Mouse (Mus musculus) kidney, postnatal 0 days (tissue): Measurements from ENCODE around the gene Arhgap6. TPM values are rescaled to one million over a fixed set of nuclear protein-coding genes. Genes with fewer than 3 reads are reported as not detected.

ENCODE experiments used
- ATAC-seq: fragments of 200-750 bp; cut with Nextera tagmentation; replicated peaks from 2 replicates; pipeline ENCODE4 v1.8.0; 2017; ENCODE audit warnings: low read depth, moderate number of reproducible peaks, moderate TSS enrichment, moderate library complexity; ENCODE audit not compliant: low FRiP score
- DNase-seq: peaks from one replicate; pipeline ENCODE4 v3.0.0-alpha.2; 2016; ENCODE audit warnings: low spot score
- H3K27ac ChIP-seq: fragments of 300-500 bp; sonication (generic); 2 replicates; pipeline ENCODE4 v1.5.1; 2014; ENCODE audit warnings: mild to moderate bottlenecking
- H3K27me3 ChIP-seq: fragments of 300-500 bp; sonication (generic); 2 replicates; pipeline ENCODE4 v1.6.1; 2014; ENCODE audit warnings: low read length, mixed read lengths; ENCODE audit not compliant: insufficient read depth
- H3K36me3 ChIP-seq: fragments of 300-500 bp; sonication (generic); 2 replicates; pipeline ENCODE4 v1.6.1; 2014; ENCODE audit warnings: low read length, mixed read lengths; ENCODE audit not compliant: insufficient read depth
- H3K4me1 ChIP-seq: fragments of 300-500 bp; sonication (generic); replicated peaks from 2 replicates; pipeline ENCODE4 v1.6.1; 2014; ENCODE audit warnings: antibody characterized with exemption, low read length, mixed read lengths; ENCODE audit not compliant: insufficient read depth
- H3K4me2 ChIP-seq: fragments of 300-500 bp; sonication (generic); 2 replicates; pipeline ENCODE4 v1.6.1; 2014; ENCODE audit warnings: mild to moderate bottlenecking, low read length, moderate library complexity, mixed read lengths
- H3K4me3 ChIP-seq: fragments of 300-500 bp; sonication (generic); replicated peaks from 2 replicates; pipeline ENCODE4 v1.5.1; 2014; ENCODE audit warnings: low read depth, low read length
- H3K9ac ChIP-seq: fragments of 300-500 bp; sonication (generic); 2 replicates; pipeline ENCODE4 v1.6.1; 2014; ENCODE audit warnings: low read depth, low read length
- H3K9me3 ChIP-seq: fragments of 300-500 bp; sonication (generic); replicated peaks from 2 replicates; pipeline ENCODE4 v1.6.1; 2016; ENCODE audit warnings: low read length, inconsistent platforms, mixed read lengths
- CTCF ChIP-seq: IDR thresholded peaks from 2 replicates; pipeline ENCODE4 v1.5.1; 2016; ENCODE audit warnings: antibody characterized with exemption, low read depth, mild to moderate bottlenecking, moderate library complexity
- WGBS: fragments of 180-500 bp; shearing (Covaris S2); extraction: QIAGEN DNeasy Blood & Tissue Kit; methylation state at CpG from one replicate; pipeline ENCODE4 v1.1.7; 2014; 5-methylcytosine and 5-hydroxymethylcytosine counted together
- polyA plus RNA-seq: library from polyadenylated mRNA; unstranded; fragments of >200 nt; fragmentation: Nextera tagmentation; extraction: Ambion mirVana; gene quantifications from 2 replicates; pipeline ENCODE4 v1.2.1, GENCODE M21; 2015

Gene Arhgap6
- polyA plus RNA-seq, 1 experiment from 2014 or later, result 4.1 TPM

- H3K9me3 ChIP-seq, result no peaks in the 10 kb centered on the region
- H3K9ac ChIP-seq, result no peak overlapping the region
- ATAC-seq (no peak), DNase-seq (no peak)
- TF ChIP-seq CTCF, result no peak
- no peaks in the 10 kb centered on the region for H3K36me3 ChIP-seq
- WGBS, result 59% methylated on average over 3 of the region's 3 CpGs
- H3K27me3 ChIP-seq, result no peaks in the 10 kb centered on the region
- H3K27ac ChIP-seq, result no peak overlapping the region
- H3K4me2 ChIP-seq, result no peak overlapping the region
- H3K4me1 ChIP-seq, result no peaks in the 10 kb centered on the region
- H3K4me3 ChIP-seq, result no peak overlapping the region
These were observed 24.0 kb downstream of the Arhgap6 start for GRCm38 (mm10) chrX:168818858-168819257.

DNA sequence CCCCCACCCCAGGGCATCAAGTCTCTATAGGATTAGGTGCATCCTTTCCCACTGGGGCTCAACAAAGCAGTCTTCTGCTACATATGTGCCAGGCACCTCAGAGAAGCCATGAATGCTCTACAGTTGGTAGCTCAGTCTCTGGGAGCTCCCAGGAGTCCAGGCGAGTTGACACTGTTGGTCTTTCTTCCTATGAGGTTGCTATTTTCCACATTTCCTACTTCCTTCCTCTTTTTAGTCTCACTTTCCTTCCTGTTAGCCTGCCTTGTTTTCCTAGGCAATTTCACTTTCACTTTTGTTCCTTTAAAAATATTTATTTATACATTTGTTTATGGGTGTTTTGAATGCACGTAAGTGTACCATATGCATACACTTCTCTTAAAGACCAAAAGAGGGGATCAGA lies 29.3 kb downstream of the Arhgap6 start:
- WGBS, result 74% methylated on average over 2 of the region's 2 CpGs

DNA sequence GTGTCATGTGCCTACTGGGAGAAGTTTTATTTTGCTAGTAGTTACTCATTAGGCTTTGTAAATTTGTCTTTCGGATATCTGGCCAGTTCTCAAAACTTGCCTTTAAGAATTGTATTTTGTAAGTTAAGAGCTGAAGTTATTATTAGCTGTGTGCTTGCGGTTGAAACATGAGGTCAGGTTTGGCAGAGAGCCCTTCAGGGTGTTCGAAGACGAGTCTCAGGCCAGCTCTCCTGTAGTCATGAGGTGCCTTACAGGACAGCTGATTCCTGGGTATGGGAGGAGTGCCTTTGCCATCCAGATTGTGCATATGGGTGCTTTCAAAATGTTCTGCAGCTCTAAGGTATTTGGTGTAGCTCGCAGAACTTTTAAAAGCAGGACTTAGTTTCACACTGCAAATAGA lies 37.4 kb downstream of the Arhgap6 start:
- DNase-seq (no peak), ATAC-seq (no peak)
- Histone ChIP-seq H3K27ac (no peak overlapping the region), H3K4me2 (no peak overlapping the region), H3K4me3 (no peak overlapping the region), H3K36me3 (no peaks in the 10 kb centered on the region), H3K9me3 (no peaks in the 10 kb centered on the region), H3K9ac (no peak overlapping the region), H3K27me3 (no peaks in the 10 kb centered on the region), H3K4me1 (no peaks in the 10 kb centered on the region)
- TF ChIP-seq CTCF, result no peak
- 72% methylated on average over 5 of the region's 5 CpGs for WGBS

More for the DNA sequence above, 29.3 kb downstream of the Arhgap6 start:
- ATAC-seq, result no peak
- Histone ChIP-seq H3K4me2 (no peak overlapping the region), H3K4me3 (no peak overlapping the region), H3K36me3 (no peaks in the 10 kb centered on the region), H3K27ac (no peak overlapping the region), H3K27me3 (no peaks in the 10 kb centered on the region), H3K9me3 (no peaks in the 10 kb centered on the region), H3K9ac (no peak overlapping the region), H3K4me1 (no peaks in the 10 kb centered on the region)
- no peak for TF ChIP-seq CTCF
- DNase-seq, result no peak

GRCm38 (mm10) chrX:168848062-168848461 lies 53.2 kb downstream of the Arhgap6 start:
- no peak for TF ChIP-seq CTCF
- no peak for DNase-seq
- H3K9me3 ChIP-seq, result no peaks in the 10 kb centered on the region
- no peak overlapping the region for H3K4me2 ChIP-seq
- no peak overlapping the region for H3K9ac ChIP-seq
- no peaks in the 10 kb centered on the region for H3K36me3 ChIP-seq
- H3K27me3 ChIP-seq, result no peaks in the 10 kb centered on the region
- H3K4me3 ChIP-seq, result no peak overlapping the region
- H3K27ac ChIP-seq, result no peak overlapping the region
- no peak for ATAC-seq
- no peaks in the 10 kb centered on the region for H3K4me1 ChIP-seq

DNA sequence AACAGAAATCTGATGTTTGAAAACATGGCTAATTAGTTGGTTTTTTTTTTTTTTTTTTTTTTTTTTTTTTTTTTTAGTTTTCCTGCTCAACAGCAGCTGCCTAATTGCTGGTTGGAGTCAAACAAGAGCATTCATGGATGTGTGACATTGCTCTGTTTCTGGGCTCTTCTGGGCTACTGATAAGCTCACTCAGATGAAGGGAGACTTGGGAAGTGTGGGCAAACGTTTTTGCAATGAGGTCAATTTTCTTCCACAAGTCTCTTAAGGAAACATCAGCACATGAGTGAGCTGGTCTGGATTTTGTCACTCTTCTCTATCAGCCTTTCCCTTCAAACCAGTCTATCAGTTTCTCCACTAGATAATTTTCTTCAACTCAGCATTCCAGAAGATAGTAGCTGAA lies 79.8 kb downstream of the Arhgap6 start:
- no peaks in the 10 kb centered on the region for H3K36me3 ChIP-seq
- no peak for TF ChIP-seq CTCF
- no peak overlapping the region for H3K9ac ChIP-seq
- no peaks in the 10 kb centered on the region for H3K9me3 ChIP-seq
- WGBS, result 48% methylated on average over 1 of the region's 1 CpGs
- no peak overlapping the region for H3K4me2 ChIP-seq
- no peak overlapping the region for H3K27ac ChIP-seq
- no peaks in the 10 kb centered on the region for H3K27me3 ChIP-seq
- H3K4me3 ChIP-seq, result no peak overlapping the region
- ATAC-seq, result no peak
- H3K4me1 ChIP-seq, result no peaks in the 10 kb centered on the region
- DNase-seq, result no peak

DNA sequence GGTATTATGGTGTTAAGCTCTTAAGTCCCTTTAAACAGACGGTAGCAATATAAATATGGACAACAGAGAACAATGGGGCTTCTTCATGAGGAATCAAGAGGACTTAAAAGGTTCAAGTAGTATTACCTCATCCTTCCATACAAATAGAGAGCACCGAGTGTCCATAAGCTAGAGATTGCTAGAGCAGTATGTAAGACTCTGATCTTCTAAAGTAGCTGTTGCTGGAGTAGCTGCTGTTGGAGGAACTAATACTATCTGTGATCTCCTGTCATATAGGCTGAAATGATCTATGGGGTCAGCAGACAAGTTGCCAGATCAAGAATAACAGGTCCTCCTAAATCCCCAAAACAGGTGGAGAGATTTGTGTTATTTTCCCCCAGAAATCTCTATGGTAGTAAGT lies 108.7 kb downstream of the Arhgap6 start:
- H3K4me2 ChIP-seq, result no peak overlapping the region
- no peak overlapping the region for H3K4me3 ChIP-seq
- ATAC-seq, result no peak
- no peak overlapping the region for H3K27ac ChIP-seq
- no peak for TF ChIP-seq CTCF
- DNase-seq, result no peak
- no peaks in the 10 kb centered on the region for H3K27me3 ChIP-seq
- H3K36me3 ChIP-seq, result no peaks in the 10 kb centered on the region
- 79% methylated on average over 2 of the region's 2 CpGs for WGBS
- no peaks in the 10 kb centered on the region for H3K4me1 ChIP-seq
- no peak overlapping the region for H3K9ac ChIP-seq
- no peaks in the 10 kb centered on the region for H3K9me3 ChIP-seq

DNA sequence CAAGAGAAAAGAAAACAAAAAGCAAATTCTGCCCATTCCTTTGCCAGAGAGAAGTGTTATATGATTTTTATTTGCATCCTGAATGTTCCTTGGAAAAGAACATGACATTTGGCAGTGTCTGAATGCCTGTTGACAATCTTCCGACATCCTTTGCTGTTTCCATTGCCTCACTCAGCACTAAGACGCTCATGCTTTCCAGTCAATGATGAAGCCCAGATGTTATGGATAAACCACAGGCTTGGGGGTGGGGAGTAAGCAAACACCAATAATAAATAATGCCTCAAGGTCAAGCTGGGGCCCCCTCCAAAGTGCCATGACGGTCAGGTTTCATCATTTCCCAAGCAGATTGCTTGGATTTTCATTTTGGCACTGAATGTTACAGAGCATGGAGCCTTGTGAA lies 109.2 kb downstream of the Arhgap6 start:
- peak; percentile 3 for DNase-seq
- Histone ChIP-seq H3K27ac (no peak overlapping the region), H3K4me1 (no peaks in the 10 kb centered on the region), H3K36me3 (no peaks in the 10 kb centered on the region), H3K4me3 (no peak overlapping the region), H3K4me2 (no peak overlapping the region), H3K9ac (no peak overlapping the region), H3K27me3 (no peaks in the 10 kb centered on the region), H3K9me3 (no peaks in the 10 kb centered on the region)
- no peak for TF ChIP-seq CTCF
- ATAC-seq, result no peak
- 75% methylated on average over 3 of the region's 3 CpGs for WGBS
